Mouse (Mus musculus) midbrain, embryonic 13.5 days (tissue): Measurements from ENCODE around the gene Rhof. TPM values are rescaled to one million over a fixed set of nuclear protein-coding genes. Genes with fewer than 3 reads are reported as not detected.

Experiments used
- polyA plus RNA-seq: library from polyadenylated mRNA; unstranded; fragments of >200 nt; fragmentation: Nextera tagmentation; extraction: Ambion mirVana; gene quantifications from 2 replicates; pipeline ENCODE4 v1.2.1, GENCODE M21; 2015

The Rhof gene
- polyA plus RNA-seq, 1 experiment from 2014 or later: 3.3 TPM

Other genes starting within 250 kb of the Rhof start
- gene Kdm2b, start 142.9 kb downstream of the Rhof start, polyA plus RNA-seq: 116 and 117 TPM in 2 replicates
- 8.6 and 10.5 TPM in 2 replicates for gene Orai1, start 117.6 kb downstream of the Rhof start, polyA plus RNA-seq
- gene Morn3, start 85.7 kb downstream of the Rhof start, polyA plus RNA-seq: 0.32 TPM in 1 of 2 replicates, not detected in the other
- 12.8 and 14.6 TPM in 2 replicates for gene Tmem120b, start 64.3 kb downstream of the Rhof start, polyA plus RNA-seq
- 13.3 and 14.1 TPM in 2 replicates for gene Setd1b, start 9.5 kb upstream of the Rhof start, polyA plus RNA-seq
- 72.2 and 74.0 TPM in 2 replicates for gene Psmd9, start 36.7 kb upstream of the Rhof start, polyA plus RNA-seq
- not detected in 2 replicates for gene Hpd, start 50.0 kb upstream of the Rhof start, polyA plus RNA-seq
- 0.93 and 1.2 TPM in 2 replicates for gene Wdr66, start 119.4 kb upstream of the Rhof start, polyA plus RNA-seq
- gene Bcl7a, start 211.1 kb upstream of the Rhof start, polyA plus RNA-seq: 47.8 and 53.0 TPM in 2 replicates